Mouse (Mus musculus) heart, embryonic 12.5 days (tissue): ENCODE measurements around the gene Txndc15. TPM values are rescaled to one million over a fixed set of nuclear protein-coding genes. Genes with fewer than 3 reads are reported as not detected.

Source experiments
- ATAC-seq: fragments of 200-750 bp; cut with Nextera tagmentation; 2 replicates; pipeline ENCODE4 v1.8.0; 2017; ENCODE audit warnings: moderate TSS enrichment, moderate library complexity; ENCODE audit not compliant: insufficient number of reproducible peaks, low FRiP score
- H3K27ac ChIP-seq: fragments of 300-500 bp; sonication (generic); 2 replicates; pipeline ENCODE4 v1.5.1; 2016; ENCODE audit warnings: mild to moderate bottlenecking, moderate library complexity; ENCODE audit not compliant: poor library complexity, severe bottlenecking
- H3K27me3 ChIP-seq: fragments of 300-500 bp; sonication (generic); replicated peaks from 2 replicates; pipeline ENCODE4 v1.6.1; 2016; ENCODE audit warnings: mild to moderate bottlenecking, moderate library complexity
- H3K36me3 ChIP-seq: fragments of 300-500 bp; sonication (generic); 2 replicates; pipeline ENCODE4 v1.6.1; 2016; ENCODE audit warnings: mild to moderate bottlenecking, moderate library complexity
- H3K4me1 ChIP-seq: fragments of 300-500 bp; sonication (generic); replicated peaks from 2 replicates; pipeline ENCODE4 v1.6.1; 2016; ENCODE audit warnings: mild to moderate bottlenecking
- H3K4me2 ChIP-seq: fragments of 300-500 bp; sonication (generic); 2 replicates; pipeline ENCODE4 v1.6.1; 2016; ENCODE audit warnings: mild to moderate bottlenecking, moderate library complexity
- H3K4me3 ChIP-seq: fragments of 300-500 bp; sonication (generic); 2 replicates; pipeline ENCODE4 v1.5.1; 2016; ENCODE audit warnings: mild to moderate bottlenecking
- H3K9ac ChIP-seq: fragments of 300-500 bp; sonication (generic); 2 replicates; pipeline ENCODE4 v1.6.1; 2016; ENCODE audit warnings: mild to moderate bottlenecking, moderate library complexity
- H3K9me3 ChIP-seq: fragments of 300-500 bp; sonication (generic); replicated peaks from 2 replicates; pipeline ENCODE4 v1.6.1; 2016; ENCODE audit warnings: mild to moderate bottlenecking, moderate library complexity
- WGBS: fragments of 180-500 bp; shearing (Covaris S2); methylation state at CpG from one replicate; pipeline ENCODE4 v1.1.7; 2016; 5-methylcytosine and 5-hydroxymethylcytosine counted together
- polyA plus RNA-seq: library from polyadenylated mRNA; unstranded; fragments of >200 nt; fragmentation: Nextera tagmentation; extraction: Ambion mirVana; gene quantifications from 2 replicates; pipeline ENCODE4 v1.2.1, GENCODE M21; 2016

Gene Txndc15
- polyA plus RNA-seq, 1 experiment from 2014 or later = 67.4 TPM

- Histone ChIP-seq H3K9ac (no peak overlapping the region), H3K27ac (no peak overlapping the region), H3K4me1 (peaks cover 6% of the 10 kb centered on the region), H3K9me3 (no peaks in the 10 kb centered on the region), H3K4me2 (no peak overlapping the region), H3K4me3 (no peak overlapping the region), H3K36me3 (peaks cover 11% of the 10 kb centered on the region), H3K27me3 (no peaks in the 10 kb centered on the region)
- 30% methylated on average over 11 of the region's 11 CpGs for WGBS
- no peak for ATAC-seq
These were observed 60.6 kb downstream of the Txndc15 start for GRCm38 (mm10) chr13:55775056-55775455.

Other genes with a start within 250 kb of the Txndc15 start
- gene Dbn1, start 226.5 kb upstream of the Txndc15 start, polyA plus RNA-seq = 101 TPM in 2 replicates
- gene Pdlim7, start 201.0 kb upstream of the Txndc15 start, polyA plus RNA-seq = 427 and 428 TPM in 2 replicates
- 1.4 and 1.7 TPM in 2 replicates for gene Dok3, start 185.4 kb upstream of the Txndc15 start, polyA plus RNA-seq
- gene Ddx41, start 178.0 kb upstream of the Txndc15 start, polyA plus RNA-seq = 30.8 and 34.8 TPM in 2 replicates
- gene Fam193b, start 143.5 kb upstream of the Txndc15 start, polyA plus RNA-seq = 24.3 and 24.4 TPM in 2 replicates
- gene Tmed9, start 140.9 kb upstream of the Txndc15 start, polyA plus RNA-seq = 133 and 141 TPM in 2 replicates
- 21.8 and 23.2 TPM in 2 replicates for gene B4galt7, start 114.8 kb upstream of the Txndc15 start, polyA plus RNA-seq
- gene Caml, start 91.6 kb upstream of the Txndc15 start, polyA plus RNA-seq = 34.7 and 35.8 TPM in 2 replicates
- gene Ddx46, start 79.6 kb upstream of the Txndc15 start, polyA plus RNA-seq = 25.4 and 27.0 TPM in 2 replicates
- gene B230219D22Rik, start 21.5 kb upstream of the Txndc15 start, polyA plus RNA-seq = 76.3 and 77.1 TPM in 2 replicates
- 60.3 and 60.8 TPM in 2 replicates for gene Pcbd2, start 12.7 kb downstream of the Txndc15 start, polyA plus RNA-seq
- gene Catsper3, start 69.9 kb downstream of the Txndc15 start, polyA plus RNA-seq = not detected in 2 replicates
- gene Pitx1, start 121.5 kb downstream of the Txndc15 start, polyA plus RNA-seq = 0.54 and 0.87 TPM in 2 replicates